8 mouse cellular contexts compared by ENCODE assay signal in genomic region chr2:144245464-144245863, GRCm38 (mm10). TPM values are rescaled to one million over a fixed set of nuclear protein-coding genes. Genes with fewer than 3 reads are reported as not detected.
DNase-seq lines count a peak whose midpoint lies in the region; ATAC-seq and TF ChIP-seq lines count a peak whose summit lies in the region.
"Had no signal": no experiment of that assay in that cellular context is flagged by ENCODE, and none has a peak within 500 bp of the region (broad histone marks: within the 10 kb centered on the region; RNA-seq: fewer than 3 reads in every experiment).

No protein-coding gene starts in this region.

- DNase-seq in layer of hippocampus, adult 9-11 months: peak; percentile 75
- no peak for DNase-seq in layer of hippocampus, postnatal 10 days (ENCODE audit: low spot score in 2 of 2)
- no peak for DNase-seq in cerebellum, adult 8-10 months
- no peak for DNase-seq in thymus, postnatal 10 days (ENCODE audit: low spot score in 2 of 2)

- no peak overlapping the region for H3K4me3 ChIP-seq in cortical plate, adult 2 months (ENCODE audit: insufficient read depth, low read length)
- no peak overlapping the region for H3K4me3 ChIP-seq in limb, embryonic 12.5 days (replicated peaks)
- H3K4me3 ChIP-seq in myocyte: no peak overlapping the region
- H3K4me3 ChIP-seq: left cerebral cortex, adult 2 months had no signal

- H3K27ac ChIP-seq in cortical plate, adult 2 months (ENCODE audit: insufficient read depth, low read length): peak overlapping the region; percentile 61; the same call in 1 of the 2 replicates
- H3K27ac ChIP-seq in limb, embryonic 12.5 days: peak overlapping the region; percentile 53
- H3K27ac ChIP-seq: left cerebral cortex, adult 2 months had no signal

- 29% methylated on average over 7 of the region's 7 CpGs for WGBS in limb, embryonic 12.5 days

- TF ChIP-seq POLR2A in cortical plate, adult 2 months (IDR thresholded peaks at IDR 0.05; ENCODE audit: extremely low read depth, insufficient read depth, low read length): no peak
- TF ChIP-seq POLR2A in myocyte (IDR thresholded peaks at IDR 0.05; ENCODE audit: insufficient read length, low read depth): no peak

- H3K4me1 ChIP-seq in cortical plate, adult 2 months (ENCODE audit: control insufficient read depth, insufficient read depth, low read length): no peaks in the 10 kb centered on the region; the same call in 1 of the 2 replicates
- peaks cover 42% of the 10 kb centered on the region for H3K4me1 ChIP-seq in limb, embryonic 12.5 days (replicated peaks)

- H3K27me3 ChIP-seq in limb, embryonic 12.5 days: no peaks in the 10 kb centered on the region
- no peaks in the 10 kb centered on the region for H3K27me3 ChIP-seq in myocyte (ENCODE audit: control insufficient read depth, insufficient read depth, insufficient read length)

- H3K4me2 ChIP-seq in limb, embryonic 12.5 days: no peak overlapping the region; the same call in 1 of the 2 replicates
- H3K4me2 ChIP-seq in myocyte (ENCODE audit: low read depth): peak overlapping the region; percentile 45

- no peak for ATAC-seq in limb, embryonic 12.5 days (ENCODE audit: insufficient number of reproducible peaks, insufficient read depth, low FRiP score, low TSS enrichment, low read depth)

- H3K9ac ChIP-seq in limb, embryonic 12.5 days (replicated peaks): no peak overlapping the region

- no peak for TF ChIP-seq CTCF in cortical plate, adult 2 months (IDR thresholded peaks at IDR 0.05; ENCODE audit: extremely low read depth, insufficient read depth, low read length)

- H3K79me2 ChIP-seq in myocyte (ENCODE audit: control insufficient read depth, insufficient read depth): no peaks in the 10 kb centered on the region

- no peaks in the 10 kb centered on the region for H3K9me3 ChIP-seq in limb, embryonic 12.5 days

- H3ac ChIP-seq in myocyte (ENCODE audit: control insufficient read depth, insufficient read length): no peak overlapping the region

- peaks cover 20% of the 10 kb centered on the region for H3K36me3 ChIP-seq in limb, embryonic 12.5 days
- H3K36me3 ChIP-seq in myocyte (ENCODE audit: control insufficient read depth, insufficient read depth): peaks cover 16% of the 10 kb centered on the region

TF ChIP-seq in myocyte, 11 proteins besides CTCF, POLR2A, EP300 and RAD21:
- peak in 1 of 3 experiments; percentile 71 for TF ChIP-seq MYOG (IDR thresholded peaks at IDR 0.05; ENCODE audit: control insufficient read depth in 1 of 3, insufficient read depth in 1 of 3, insufficient read length in 2 of 3, low read depth in 2 of 3)
- peak in 2 of 3 experiments; percentile 48 to 57 for TF ChIP-seq MYOD1 (IDR thresholded peaks at IDR 0.05; ENCODE audit: control insufficient read depth in 1 of 3, insufficient read length in 2 of 3, low read depth in 2 of 3)
- TF ChIP-seq SRF (IDR thresholded peaks at IDR 0.05; ENCODE audit: control insufficient read depth, insufficient read length, low read depth): no peak

RNA-seq across cellular contexts. Expression of gene Mgme1, which starts 25.0 kb away (rescaled TPM):
- total RNA-seq in layer of hippocampus, postnatal 10 days (2021): 1 to 10 TPM; 2.9 to 3.2 TPM
- polyA plus RNA-seq in cortical plate, adult 2 months (2012; rRNA removed): 5.6 and 5.9 TPM in 2 replicates
- polyA plus RNA-seq in limb, embryonic 12.5 days (2016; fragmentation: Nextera tagmentation; extraction: Ambion mirVana): 20.3 and 21.7 TPM in 2 replicates
- 3.7 TPM for polyA plus RNA-seq in myocyte (2012; fragmentation: generic; extraction: Trizol)

RNA-seq across cellular contexts. Expression of gene Snx5, which starts 25.2 kb away (rescaled TPM):
- 10 to 100 TPM; 67.9 to 68.7 TPM for total RNA-seq in layer of hippocampus, postnatal 10 days (2021)
- 84.6 and 85.6 TPM in 2 replicates for polyA plus RNA-seq in cortical plate, adult 2 months (2012; rRNA removed)
- polyA plus RNA-seq in limb, embryonic 12.5 days (2016; fragmentation: Nextera tagmentation; extraction: Ambion mirVana): 139 and 145 TPM in 2 replicates
- 65.2 TPM for polyA plus RNA-seq in myocyte (2012; fragmentation: generic; extraction: Trizol)
